Mouse (Mus musculus) thymus, adult 2 months (tissue): ENCODE measurements around the gene Tardbp.

Source experiments
- CTCF ChIP-seq: fragments of 200-500 bp; IDR thresholded peaks from 2 replicates; pipeline ENCODE4 v1.5.1; 2012; ENCODE audit warnings: mild to moderate bottlenecking, control low read depth, low read length, moderate library complexity, borderline replicate concordance; ENCODE audit not compliant: control insufficient read depth, poor library complexity, insufficient read depth; ENCODE audit errors: extremely low read depth
- POLR2A ChIP-seq: fragments of 200-500 bp; IDR thresholded peaks from 2 replicates; pipeline ENCODE4 v1.6.1; 2012; ENCODE audit warnings: mild to moderate bottlenecking, low read length, control low read depth, moderate library complexity; ENCODE audit not compliant: control insufficient read depth, poor library complexity, insufficient read depth; ENCODE audit errors: extremely low read depth

GRCm38 (mm10) chr4:148570138-148570537 lies 56.7 kb downstream of the Tardbp start:
- no peak for TF ChIP-seq POLR2A
- TF ChIP-seq CTCF = no peak
